Mouse (Mus musculus) heart, postnatal 25 days (tissue): ENCODE data around the gene Ulk3. TPM values are rescaled to one million over a fixed set of nuclear protein-coding genes. Genes with fewer than 3 reads are reported as not detected.

Experiments
- DNase-seq: peaks from one replicate; pipeline ENCODE4 v3.0.0; 2022; ENCODE audit warnings: low spot score
- intact Hi-C: fragments of 180-260 bp; cut with DNase I; formaldehyde crosslinking; loops from one replicate; pipeline ENCODE4 v1.15.1; 2025
- total RNA-seq, 2 experiments: library from RNA; stranded (reverse); gene quantifications; 2 replicates each; pipeline ENCODE4 v1.2.3; 2021

Ulk3 gene
- total RNA-seq: 1 to 10 TPM; 6.8 to 8.9 TPM

GRCm38 (mm10) chr9:57589224-57590126, at the start of gene Ulk3:
Gene Ulk3, plus strand, starts transcription at chr9:57589452.
- intact Hi-C loops: loop anchor here (5.0 kb wide), 1 partner anchor 47 kb away; no protein-coding TSS in a partner anchor
- peak; percentile 73 for DNase-seq

- intact Hi-C loops: no loop called here
- DNase-seq: no peak
Observed at GRCm38 (mm10) chr9:57539550-57539949, 49.7 kb upstream of the Ulk3 start.

GRCm38 (mm10) chr9:57541312-57541711, 47.9 kb upstream of the Ulk3 start:
- DNase-seq: no peak
- intact Hi-C loops: loop anchor here (2.0 to 5.0 kb wide), 2 partner anchors 46 to 113 kb away; partner anchors contain the start of gene Ulk3

- intact Hi-C loops: loop anchor here (5.0 kb wide), 1 partner anchor 43 kb away; the partner anchor contains the start of gene Ulk3
- DNase-seq: no peak
Observed at GRCm38 (mm10) chr9:57543951-57544350, 45.3 kb upstream of the Ulk3 start.

GRCm38 (mm10) chr9:57547287-57547686, 42.0 kb upstream of the Ulk3 start:
- peak; percentile 34 for DNase-seq
- intact Hi-C loops: no loop called here

- intact Hi-C loops: no loop called here
- DNase-seq: no peak
Observed at GRCm38 (mm10) chr9:57547869-57548268, 41.4 kb upstream of the Ulk3 start.

GRCm38 (mm10) chr9:57549186-57549585, 40.1 kb upstream of the Ulk3 start:
- intact Hi-C loops: no loop called here
- DNase-seq: no peak

GRCm38 (mm10) chr9:57550126-57550862, 39.0 kb upstream of the Ulk3 start:
- intact Hi-C loops: no loop called here
- no peak for DNase-seq

GRCm38 (mm10) chr9:57552139-57552887, 36.9 kb upstream of the Ulk3 start, which contains the start of gene Mpi:
Gene Mpi, minus strand, starts transcription at chr9:57552763.
- intact Hi-C loops: no loop called here
- DNase-seq: peak; percentile 27

GRCm38 (mm10) chr9:57553119-57553518, 36.1 kb upstream of the Ulk3 start:
- no peak for DNase-seq
- intact Hi-C loops: no loop called here

GRCm38 (mm10) chr9:57554753-57555152, 34.5 kb upstream of the Ulk3 start:
- intact Hi-C loops: no loop called here
- no peak for DNase-seq

GRCm38 (mm10) chr9:57557215-57557614, 32.0 kb upstream of the Ulk3 start:
- no peak for DNase-seq
- intact Hi-C loops: no loop called here

GRCm38 (mm10) chr9:57558625-57559024, 30.6 kb upstream of the Ulk3 start:
- no peak for DNase-seq
- intact Hi-C loops: no loop called here

- DNase-seq: no peak
- intact Hi-C loops: no loop called here
Observed at GRCm38 (mm10) chr9:57559568-57559967, 29.7 kb upstream of the Ulk3 start.

- no peak for DNase-seq
- intact Hi-C loops: no loop called here
Observed at GRCm38 (mm10) chr9:57560263-57560662, 29.0 kb upstream of the Ulk3 start.

- intact Hi-C loops: no loop called here
- peak; percentile 89 for DNase-seq
Observed at GRCm38 (mm10) chr9:57560861-57561710, 28.2 kb upstream of the Ulk3 start, which contains the start of gene Scamp2. Gene Scamp2, plus strand, starts transcription at chr9:57560943.

GRCm38 (mm10) chr9:57561711-57562099, 27.5 kb upstream of the Ulk3 start:
- intact Hi-C loops: no loop called here
- DNase-seq: no peak

- peak; percentile 42 for DNase-seq
- intact Hi-C loops: no loop called here
Observed at GRCm38 (mm10) chr9:57562896-57563372, 26.3 kb upstream of the Ulk3 start.

GRCm38 (mm10) chr9:57564609-57565008, 24.6 kb upstream of the Ulk3 start:
- intact Hi-C loops: no loop called here

More at GRCm38 (mm10) chr9:57564609-57565008, 24.6 kb upstream of the Ulk3 start:
- DNase-seq: no peak
